Mouse (Mus musculus): Measurements from ENCODE around the gene Cldn2.

DNA sequence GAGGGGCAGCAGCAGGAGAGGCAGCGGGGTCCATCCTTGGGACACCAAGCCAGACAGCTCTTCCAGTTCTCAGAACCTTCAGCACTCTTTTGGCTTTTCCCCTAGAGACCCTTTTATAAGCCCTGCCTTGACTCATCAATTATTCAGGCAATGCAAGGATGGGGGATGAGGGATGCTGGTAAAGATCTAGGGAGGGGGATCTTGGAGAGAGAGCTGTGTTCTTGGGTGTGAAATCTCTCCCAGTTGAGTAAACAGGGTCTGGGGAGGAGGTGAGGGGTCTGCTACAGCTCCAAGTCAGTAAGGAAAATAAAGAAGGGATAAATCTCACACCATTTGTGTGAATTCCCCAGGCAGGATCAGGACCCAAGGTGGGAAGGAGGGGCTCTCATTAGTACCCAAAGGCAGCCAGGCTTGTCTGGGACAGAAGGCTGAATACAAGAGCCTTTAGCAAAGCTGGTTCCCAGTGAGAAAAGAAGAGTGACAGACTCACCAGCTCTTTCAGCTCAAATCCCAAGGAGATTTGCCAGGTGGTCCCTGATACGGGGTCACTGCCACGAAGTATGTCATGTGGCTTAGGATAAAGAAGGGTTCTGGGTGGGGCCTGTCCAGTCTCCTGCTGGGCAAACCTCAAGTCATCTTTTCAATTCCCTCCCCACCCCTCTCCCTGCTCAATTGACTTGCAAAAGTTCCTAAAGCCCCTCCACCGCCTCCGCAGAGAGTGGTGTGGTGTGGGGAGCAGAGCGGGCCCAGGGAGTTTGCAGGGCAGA lies 18.2 kb upstream of the Cldn2 start, which contains the start of gene Ripply1:
- TF ChIP-seq MYOD1 (IDR thresholded peaks at IDR 0.05; ENCODE audit: control insufficient read depth, insufficient read length, low read depth) (no peak), CTCF (IDR thresholded peaks at IDR 0.05; ENCODE audit: control insufficient read depth, insufficient read depth, insufficient read length) (no peak), MAX (IDR thresholded peaks at IDR 0.05) (no peak)
